Mouse (Mus musculus) thymus, postnatal 0 days (tissue): ENCODE data around the gene Otud3. TPM values are rescaled to one million over a fixed set of nuclear protein-coding genes. Genes with fewer than 3 reads are reported as not detected.
"Not testable (repeated sequence)": the region's sequence is repeated elsewhere in the genome, so short reads cannot be mapped to it uniquely, and the experiment has no call there.

Source experiments
- DNase-seq: peaks from one replicate; pipeline ENCODE4 v3.0.0-alpha.2; 2015; ENCODE audit warnings: low spot score
- polyA plus RNA-seq: library from polyadenylated mRNA; unstranded; fragments of >200 nt; fragmentation: Nextera tagmentation; extraction: Ambion mirVana; gene quantifications from 2 replicates; pipeline ENCODE4 v1.2.1, GENCODE M21; 2015

Gene Otud3
- 3.9 and 4.4 TPM in 2 replicates for polyA plus RNA-seq

DNA sequence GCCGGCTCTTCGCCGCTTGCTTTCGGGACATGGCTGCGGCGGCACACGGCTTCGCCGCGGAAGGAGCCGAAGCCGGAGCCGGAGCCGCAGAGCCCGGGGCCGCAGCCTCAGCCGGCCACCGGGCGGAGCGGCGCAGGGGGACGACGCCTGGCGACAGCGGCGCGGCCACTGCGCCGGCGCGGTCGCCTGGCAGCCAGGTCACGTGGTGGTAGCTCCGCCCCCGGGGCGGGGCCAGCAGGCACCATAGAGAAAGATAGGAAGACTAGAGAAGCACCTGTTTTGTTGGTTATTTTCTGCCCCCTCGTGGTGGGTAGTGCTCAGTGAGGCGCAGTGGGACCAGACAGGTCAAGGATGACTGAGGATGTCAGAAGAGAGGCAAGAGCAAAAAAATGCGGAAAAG is at the start of gene Otud3:
Gene Otud3 (minus strand): TSS at position 149 of the 400 bp plus-strand sequence.
- DNase-seq, result peak; percentile 94

DNA sequence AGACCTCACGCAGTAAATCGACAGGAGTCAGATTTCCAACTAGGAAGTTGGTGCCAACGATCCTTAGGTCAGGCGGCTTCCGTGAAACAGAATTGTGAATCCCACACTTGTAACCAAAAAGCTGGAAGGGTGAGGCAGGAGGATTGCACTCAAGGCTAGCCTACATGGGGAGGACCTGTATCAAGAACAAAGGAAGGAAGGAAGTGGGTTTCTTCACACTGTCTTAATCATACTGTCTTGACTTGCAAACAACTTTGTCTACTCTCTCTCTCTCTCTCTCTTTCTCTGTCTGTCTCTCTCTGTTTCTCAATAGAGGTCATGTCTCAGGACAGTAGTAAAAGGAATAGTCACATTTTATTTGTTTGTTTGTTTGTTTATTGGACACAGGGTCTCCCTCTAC is 49.0 kb upstream of the Otud3 start:
- DNase-seq, result no peak

DNA sequence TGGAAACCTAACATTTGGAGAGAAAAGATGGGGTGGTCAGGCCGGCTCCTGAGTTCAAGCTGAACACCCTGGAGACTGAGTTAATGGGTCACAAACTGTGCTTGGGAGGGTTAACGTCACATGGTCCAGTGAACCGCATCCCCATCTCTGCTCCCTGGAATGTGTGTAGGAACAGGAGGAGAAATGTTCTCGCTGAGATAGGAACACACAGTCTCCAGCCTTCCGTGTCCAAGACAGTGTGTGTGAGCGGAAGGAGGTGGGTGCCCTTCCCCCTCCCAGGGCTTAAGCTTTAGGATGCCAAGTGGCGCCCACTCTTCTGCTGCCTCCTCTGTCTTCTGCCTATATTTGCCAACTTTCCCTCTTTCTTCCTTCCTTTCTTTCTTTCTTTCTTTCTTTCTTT is 46.2 kb upstream of the Otud3 start:
- DNase-seq, result no peak

DNA sequence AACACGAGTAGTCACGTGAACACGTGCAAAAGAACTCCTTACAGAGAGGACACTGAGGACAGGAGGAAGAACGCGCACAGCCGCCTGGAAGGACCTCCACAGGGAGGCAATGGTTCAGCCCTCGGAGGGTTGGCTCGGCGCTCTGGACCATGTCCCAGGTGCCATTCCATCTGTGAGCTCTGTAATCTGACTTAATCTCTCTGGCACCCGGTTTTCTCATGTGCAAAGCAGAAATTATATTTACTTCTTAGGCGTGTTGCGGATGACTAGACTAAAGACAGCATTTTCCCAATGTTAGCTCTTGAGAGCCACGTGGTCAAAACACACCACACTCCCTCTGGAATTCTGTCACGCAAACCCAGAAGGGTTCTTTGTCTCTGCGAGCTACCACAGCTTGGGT is 45.4 kb upstream of the Otud3 start:
- DNase-seq, result no peak

DNA sequence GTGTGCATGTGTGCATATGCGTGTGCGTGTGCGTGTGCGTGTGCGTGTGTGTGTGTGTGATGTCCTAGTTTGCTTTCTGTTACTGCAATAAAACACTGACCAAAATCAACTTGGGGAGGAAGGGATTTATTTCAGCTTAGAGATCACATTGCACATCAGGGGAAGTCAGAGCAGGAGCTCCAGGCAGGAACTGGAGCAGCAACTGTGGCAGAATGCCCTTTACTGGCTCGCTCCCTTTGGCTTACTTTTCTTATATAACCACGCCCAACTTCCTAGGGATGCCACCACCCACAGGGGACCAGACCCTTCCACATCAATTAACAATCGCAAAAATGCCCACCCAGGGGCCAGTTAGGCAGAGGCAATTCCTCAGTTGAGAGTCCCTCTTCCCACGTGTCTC is 44.9 kb upstream of the Otud3 start:
- DNase-seq, result no peak

DNA sequence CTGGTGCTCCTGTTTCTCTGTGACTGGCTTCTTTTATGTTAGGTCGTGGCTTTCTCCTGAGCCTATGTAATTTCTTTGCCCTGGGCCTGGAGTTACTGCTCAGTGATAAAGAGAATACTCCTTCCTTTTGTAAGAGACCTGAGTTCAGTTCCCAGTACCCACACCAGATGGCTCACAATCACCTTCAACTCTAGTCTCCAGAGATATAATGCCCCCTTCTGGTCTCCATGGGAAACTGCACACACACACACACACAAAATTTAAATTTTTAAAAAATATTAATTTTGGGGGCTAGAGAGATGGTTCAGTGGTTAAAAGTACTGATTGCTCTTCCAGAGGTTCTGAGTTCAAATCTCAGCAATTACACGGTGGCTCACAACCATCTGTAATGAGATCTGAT is 34.5 kb upstream of the Otud3 start:
- DNase-seq, result no peak

DNA sequence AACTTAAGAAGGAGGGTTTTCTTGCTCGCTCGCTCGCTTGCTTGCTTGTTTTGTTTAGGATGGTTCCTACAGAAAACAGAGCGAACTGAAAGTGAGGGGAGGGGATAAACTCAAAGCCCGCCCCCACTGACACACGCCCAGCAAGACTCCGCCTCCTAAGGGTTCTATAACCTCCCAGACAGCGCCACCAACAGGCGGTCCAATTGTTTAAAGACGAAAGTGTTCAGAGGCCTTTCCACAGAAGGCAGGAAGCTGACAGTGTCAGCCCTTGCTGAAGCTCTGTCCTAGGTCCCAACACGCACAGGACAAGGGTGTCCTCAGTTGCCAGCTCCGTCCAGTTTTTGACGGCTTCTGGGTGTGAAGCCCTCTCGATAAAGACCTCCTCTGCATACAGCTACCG is 30.0 kb upstream of the Otud3 start:
- peak; percentile 96 for DNase-seq

DNA sequence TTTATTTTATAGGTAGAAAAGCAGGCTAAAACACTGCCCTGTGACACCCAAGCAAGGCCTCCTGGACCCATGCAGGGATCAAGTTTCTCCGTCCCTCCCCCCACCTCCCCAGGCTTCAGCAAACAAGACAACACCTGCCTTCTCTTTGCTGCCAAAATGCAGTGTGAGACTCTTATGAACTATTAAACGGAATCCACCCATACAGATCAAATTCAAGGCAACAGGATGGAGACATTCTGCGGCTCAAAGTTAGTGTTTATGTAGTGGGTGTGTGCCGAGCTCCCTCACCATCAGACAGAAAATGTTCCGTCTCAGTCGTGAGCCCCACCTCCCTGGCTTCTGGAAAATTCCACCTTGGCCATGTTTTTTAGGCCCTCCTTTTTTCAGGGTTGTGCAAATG is 28.2 kb upstream of the Otud3 start:
- no peak for DNase-seq

DNA sequence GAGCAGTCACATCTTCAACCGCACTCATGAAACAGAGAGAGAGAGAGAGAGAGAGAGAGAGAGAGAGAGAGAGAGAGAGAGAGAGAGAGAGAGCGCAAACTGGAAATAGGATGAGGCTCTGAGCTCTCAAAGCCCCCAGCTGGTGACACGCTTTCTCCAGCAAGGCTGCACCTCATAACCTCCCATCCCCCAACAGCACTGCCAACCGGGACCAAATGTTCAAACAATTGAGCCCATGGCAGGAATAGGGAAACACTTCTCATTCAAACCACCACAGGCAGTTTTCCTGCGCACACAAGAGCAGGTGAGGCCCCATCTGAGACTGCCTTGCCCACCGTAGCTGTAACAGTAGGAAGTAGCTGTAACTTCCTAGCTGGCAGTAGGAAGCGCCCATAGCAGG is 27.7 kb upstream of the Otud3 start:
- peak; percentile 36 for DNase-seq

DNA sequence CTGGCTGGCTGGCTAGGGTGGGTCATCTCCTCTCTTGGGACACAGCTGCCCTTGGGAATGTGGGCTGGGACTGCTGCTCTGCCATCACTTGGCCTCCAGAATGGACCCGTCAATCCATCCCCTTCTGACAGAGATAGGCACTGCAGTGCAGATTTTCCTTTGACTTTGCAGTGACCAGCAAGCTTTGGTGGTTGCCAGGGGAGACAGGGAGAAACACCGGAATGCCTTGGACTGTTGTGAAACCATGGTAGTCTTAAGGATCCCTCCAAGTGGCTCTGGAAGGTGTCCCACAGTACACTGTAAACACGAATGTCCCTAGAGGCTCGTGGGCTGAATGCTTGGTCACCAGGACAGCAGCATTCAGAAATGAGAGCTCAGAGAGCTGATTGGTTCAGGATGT is 25.7 kb upstream of the Otud3 start:
- DNase-seq, result no peak

DNA sequence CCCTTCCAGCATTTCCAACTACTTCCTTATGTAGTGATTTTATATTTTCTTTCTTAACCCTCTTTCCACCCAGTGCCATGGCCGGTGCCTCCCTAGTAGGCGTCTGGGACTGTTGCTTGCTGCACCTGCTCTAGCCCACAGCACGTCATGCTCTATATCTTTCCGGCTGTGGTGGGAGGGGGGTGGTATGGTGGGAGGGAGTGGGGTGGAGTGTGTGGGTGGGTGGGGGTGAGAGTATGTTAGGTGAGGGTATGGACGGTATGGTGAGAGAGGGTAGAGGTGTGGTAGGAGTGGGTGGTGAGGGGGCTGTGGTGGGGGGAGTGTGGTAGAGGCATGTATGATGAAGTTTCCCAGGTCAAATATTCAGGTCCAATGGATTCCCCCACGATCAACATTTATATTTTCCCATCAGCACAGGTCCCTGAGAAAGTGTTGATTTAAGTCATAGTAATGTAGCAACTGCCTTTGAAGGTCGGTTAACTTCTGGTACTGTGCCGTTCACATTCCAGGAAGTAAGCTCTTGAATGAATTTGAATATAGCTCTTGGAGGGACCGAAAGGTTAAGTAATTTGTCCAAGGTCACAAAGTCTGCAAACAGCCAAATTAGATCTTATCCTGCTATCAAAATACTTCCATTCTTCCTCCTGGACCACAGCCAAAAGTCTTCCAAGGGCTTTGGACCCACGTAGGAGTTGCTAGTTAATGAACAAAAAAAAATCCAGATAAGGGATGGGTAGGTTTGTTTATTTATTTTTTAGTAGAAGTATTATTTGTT is 24.9 kb upstream of the Otud3 start:
- DNase-seq, result no peak

DNA sequence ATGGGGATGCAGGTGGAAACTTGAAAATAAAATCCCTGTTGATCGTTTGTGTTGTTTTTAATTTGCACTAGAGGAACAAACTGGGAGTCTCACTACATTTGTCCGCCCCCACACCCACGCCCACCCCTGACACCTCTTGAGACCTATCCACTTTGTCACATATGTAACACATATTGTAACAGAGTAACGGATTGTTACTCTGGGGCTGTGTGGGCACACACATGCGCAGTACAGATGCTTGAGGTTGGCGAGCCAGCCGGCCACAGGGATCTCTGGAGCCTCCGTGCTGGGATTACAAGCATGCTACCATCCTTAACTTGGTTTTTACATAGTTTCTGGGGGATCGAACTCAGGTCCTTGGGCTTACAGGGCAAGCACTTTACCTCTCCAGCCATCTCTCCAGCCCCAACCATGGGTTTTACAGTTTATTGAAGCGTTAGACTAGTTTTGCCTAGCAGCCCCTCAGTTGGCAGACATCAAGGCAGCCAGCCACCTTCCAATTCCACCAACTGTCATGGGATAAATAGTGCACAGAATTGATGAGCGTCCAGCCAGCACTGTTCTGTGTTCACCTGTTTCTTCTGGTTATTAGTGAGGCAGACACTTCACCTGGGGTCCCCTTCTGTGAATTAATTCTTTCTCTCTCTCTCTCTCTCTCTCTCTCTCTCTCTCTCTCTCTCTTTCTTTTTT is 20.9 kb upstream of the Otud3 start:
- DNase-seq, result no peak

DNA sequence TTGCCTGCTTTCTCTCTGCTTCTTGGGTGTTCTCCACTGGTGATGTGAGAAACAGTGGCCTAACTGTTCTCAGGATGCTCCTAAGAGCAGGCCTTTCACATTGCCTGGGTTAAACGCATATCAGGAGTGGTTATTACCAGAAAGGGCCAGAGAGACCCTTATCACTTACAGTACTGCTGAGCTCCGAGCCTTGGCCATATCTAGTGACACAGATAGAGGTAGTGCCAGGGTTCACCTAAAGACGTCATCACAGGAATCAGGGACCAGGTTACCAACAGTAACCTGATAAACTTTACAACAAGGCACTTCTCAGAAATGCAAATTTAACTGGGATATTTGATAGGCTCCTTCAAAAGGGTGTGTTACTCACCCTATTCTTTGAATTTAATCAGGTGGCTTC is 20.1 kb upstream of the Otud3 start:
- DNase-seq, result no peak

DNA sequence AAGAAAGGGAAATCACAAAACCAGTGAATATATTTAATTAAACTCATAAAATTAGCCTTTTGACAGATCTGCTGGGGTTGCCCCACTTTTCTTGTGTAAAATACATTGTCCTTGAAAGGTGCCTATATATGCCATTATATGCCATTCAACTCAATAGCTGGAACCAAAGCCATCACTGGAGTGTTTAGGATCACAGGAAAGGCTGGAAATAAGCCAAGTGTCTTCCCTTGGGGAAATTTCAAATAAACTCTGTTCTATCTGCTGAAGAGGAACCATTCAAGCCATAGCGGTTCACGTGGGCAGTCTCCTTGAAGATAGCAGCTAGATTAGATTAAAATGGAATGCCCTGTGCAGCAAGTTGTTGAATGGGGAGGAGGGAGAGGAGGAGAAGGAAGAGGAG is 11.8 kb upstream of the Otud3 start:
- no peak for DNase-seq

DNA sequence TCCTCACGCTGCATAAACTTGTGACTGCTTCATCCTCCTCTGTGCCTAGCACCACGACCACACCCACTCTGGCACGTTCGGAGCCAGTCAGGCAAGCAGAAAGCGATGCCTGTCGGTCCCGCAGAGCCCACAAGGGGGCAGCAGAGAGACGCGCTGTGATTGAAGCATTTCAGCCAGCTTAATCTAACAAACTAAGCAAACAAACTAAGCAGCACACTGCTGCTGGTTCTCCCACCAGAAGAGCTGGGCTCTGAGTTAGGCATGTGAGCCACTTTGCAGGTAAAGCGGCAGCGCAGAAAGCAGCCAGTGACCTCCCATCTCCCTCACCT is 8.3 kb upstream of the Otud3 start:
- peak; percentile 90 for DNase-seq

DNA sequence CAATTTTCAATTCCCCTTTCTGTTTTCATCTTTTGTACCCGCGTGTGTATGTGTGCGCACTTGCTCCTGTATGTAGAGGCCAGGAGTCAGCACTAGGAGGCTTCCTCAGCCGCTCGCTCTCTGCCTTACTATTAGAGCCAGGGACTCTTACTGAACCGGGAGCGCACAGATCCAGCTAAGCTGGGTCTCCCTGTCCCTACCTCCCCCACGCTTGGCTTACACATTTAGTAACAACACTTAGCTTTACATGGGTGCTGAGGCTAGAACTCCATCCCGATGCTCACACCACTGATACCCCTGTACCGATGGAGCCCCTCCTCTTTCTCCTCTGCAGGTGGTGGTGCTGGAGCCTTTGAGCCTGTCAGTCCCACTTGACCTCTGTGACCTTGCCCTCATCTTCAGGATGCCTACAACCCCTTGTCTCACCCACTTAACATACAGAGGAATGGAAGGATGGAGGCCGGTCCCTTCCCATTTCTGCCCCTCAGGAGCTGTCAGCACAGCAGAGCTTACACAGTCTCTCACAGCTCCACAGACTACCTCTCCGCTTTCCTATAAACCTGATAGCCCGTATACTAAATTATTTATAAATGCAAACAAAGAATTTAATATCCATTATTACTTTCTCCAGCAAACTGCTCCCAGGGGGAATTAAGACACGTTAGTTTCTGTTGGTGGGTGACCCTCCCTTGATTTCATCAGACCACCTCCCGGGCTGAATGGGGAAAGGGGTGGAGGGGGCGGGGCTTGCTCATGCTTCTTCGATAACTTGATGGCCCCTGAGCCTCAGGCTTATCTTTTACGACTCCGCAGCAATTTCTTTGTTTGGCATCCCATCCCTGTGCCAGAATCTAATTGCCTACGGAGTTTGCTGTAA is 7.7 kb upstream of the Otud3 start:
- no peak for DNase-seq

DNA sequence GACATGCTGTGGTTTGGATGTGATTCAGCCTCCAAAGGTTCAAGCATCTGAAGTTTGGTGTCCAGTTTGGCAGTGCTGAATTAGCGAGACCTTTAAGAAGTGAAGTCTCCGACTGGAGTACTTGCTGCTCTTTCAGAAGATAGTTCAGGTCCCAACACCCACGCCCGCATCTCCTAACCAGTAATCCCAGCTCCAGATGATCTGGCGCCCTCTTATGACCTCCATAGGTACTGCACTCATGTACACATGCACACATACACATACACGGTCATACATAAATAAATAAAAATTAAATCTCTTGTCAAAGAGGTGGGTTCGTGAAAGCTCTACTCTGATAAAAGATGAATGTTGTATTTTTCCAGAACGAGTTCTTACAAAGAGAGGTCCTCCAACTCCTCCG is 3.5 kb upstream of the Otud3 start:
- no peak for DNase-seq

DNA sequence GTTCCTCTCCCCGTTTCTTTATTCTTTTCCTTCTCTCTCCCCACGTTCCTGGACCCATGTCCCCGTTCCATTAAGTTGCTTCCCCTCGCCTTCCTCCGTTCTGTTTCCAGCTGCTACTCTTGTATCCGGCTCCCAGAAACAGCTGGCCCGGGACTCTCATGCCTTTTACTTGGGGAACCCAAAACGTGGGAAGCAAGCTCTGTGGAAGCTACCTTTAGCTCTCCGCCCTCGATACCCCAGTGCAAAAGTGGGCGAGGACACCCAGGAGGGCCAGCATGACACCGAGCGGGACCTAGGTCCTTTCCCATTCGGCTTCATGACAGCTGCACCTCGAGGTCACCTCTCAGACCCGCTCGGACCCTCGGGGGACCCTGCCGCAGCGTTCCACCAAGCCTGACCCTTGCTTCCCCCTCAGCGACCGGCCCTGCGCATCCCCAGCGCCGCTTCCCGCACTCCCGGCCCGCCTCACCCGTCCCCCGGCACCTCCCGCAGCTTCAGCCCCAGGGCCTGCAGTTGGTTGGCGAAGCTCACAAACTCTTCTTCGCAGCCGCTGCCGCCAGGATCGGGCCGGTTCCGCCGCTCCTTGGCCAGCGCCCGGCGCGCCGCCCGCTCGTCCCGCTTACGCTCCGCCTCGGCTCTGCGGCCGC is 481 bp downstream of the Otud3 start:
- DNase-seq, result no peak

DNA sequence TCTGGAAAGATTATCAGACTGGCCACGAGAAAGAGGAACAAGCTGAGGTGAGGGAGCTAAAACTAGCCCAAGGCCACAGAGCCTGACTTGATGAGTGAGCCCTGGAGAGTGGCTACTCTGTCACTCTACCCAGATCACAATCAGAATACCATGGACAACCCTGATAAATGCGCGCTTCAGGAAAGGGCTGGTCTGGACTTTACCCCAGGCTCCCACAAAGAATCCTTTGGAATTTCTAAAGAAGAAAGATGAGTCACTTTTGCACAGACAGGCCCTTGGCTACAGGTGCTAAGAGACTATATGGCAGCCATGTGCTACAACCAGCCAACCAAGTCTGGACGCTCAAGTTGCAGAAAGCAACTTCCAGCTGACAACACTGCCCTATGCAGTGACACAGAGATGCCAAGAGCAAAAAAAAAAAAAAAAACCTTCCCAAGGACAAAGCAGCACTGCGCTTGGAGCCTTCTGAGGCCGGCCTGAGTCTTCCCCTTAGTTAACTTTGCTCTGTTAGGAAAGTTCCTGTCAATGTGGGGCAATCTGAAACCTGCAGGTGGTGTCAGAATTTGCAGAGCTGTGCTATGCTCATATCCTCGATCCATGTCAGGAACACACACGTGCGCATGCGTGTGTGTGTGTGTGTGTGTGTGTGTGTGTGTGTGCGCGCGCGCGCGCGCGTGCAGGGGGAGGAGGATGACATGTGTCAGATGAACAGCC is 8.0 kb downstream of the Otud3 start:
- no peak for DNase-seq

DNA sequence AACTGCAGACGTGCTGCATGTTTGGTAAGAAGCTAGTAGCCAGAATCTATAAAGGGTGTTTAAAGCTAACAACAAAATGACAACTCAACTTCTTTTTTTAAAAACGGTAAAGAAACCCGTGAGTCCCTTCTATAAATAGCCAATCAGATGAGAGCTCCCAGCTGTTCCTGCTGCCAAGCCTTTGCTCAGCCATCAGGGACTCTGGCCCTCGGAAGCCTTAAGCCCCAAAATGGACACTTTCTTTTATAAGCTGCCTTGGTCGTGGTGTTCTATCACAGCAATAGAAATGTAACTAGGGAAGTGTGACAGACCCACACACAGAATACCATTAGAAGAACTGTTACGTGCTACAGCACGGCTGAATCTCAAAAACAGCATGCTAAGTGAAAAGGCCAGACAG is 14.4 kb downstream of the Otud3 start:
- DNase-seq, result no peak

DNA sequence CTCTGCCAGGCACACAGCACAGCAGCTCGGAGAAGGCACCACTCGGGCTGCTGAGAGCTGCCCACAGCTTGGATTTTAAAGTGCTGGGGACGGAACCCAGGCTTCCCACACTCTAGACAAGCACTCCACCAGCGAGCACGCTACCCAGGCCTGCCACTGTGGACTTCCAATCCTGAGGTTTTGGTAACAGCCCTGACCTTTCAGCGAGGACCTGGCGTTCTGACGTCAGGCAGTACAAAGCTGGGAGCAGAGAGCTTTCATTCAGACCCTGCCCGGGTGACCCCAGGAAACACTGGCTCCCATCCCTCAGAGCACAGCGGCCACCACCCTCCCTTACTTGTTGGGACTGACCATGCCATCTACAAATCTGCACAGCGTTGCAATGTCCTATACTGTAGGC is 20.0 kb downstream of the Otud3 start:
- not testable (repeated sequence) for DNase-seq
